Mouse (Mus musculus): ENCODE results near the gene Izumo4.

The Izumo4 gene

DNA sequence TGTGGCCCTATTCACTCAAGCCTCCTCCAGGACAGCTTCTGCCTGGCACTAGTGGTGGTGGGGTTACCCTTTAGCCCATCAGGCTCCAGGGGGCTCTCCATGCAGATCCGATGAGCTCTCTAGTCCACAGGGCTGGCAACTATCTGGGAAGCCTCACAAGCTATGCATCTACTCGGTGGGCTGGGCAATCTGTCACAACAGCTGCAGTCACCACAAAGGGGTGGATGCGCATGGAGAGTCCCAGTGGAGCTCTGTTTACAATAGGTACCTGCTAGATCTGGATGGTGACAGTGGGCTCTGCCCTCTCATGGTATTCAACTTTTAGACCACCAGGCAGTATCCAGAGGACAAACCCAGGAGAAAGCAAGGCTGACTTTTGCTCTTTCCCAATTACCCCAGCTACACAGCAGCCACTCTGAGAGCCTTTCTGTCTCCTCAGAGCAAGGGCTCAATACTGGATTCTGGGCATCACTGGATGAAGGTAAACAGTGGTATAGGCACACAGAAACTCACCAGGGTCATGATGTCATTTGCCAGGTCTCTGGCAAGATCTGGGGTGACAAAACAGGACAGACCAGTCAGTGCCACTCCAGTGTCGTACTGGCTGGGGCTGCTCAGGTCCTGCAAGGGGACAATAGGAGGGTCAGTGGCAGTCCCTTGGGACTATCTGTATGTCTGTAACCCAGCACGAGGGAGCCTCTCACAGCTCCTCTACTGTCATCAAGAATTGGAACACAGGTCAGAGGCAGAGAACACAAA is 25.6 kb downstream of the Izumo4 start:
- no peak for DNase-seq (ENCODE audit: low spot score in 2 of 2)

GRCm38 (mm10) chr10:80732611-80733101 is 30.7 kb downstream of the Izumo4 start:
- DNase-seq (ENCODE audit: low spot score in 2 of 2), result no peak

DNA sequence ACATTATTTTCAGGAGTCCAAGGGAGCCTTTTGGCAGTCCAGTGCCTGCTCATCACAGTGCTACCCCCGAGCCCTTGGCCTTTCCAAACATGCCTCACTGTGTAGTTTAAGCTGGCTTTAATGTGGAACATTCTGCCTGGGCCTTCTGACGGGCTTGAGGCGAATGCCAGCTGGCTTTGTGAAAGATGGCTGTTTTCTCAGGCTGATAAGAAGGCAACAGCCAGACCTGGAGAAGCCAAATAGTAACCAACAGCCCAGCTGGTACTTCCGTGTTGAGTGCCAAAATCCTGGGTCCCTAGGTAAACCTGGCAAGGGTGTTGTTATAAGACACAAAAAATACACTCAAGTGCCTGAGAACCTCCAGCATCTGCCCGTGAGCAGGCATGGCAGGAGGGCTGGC is 34.7 kb downstream of the Izumo4 start:
- DNase-seq (ENCODE audit: low spot score in 2 of 2), result no peak

DNA sequence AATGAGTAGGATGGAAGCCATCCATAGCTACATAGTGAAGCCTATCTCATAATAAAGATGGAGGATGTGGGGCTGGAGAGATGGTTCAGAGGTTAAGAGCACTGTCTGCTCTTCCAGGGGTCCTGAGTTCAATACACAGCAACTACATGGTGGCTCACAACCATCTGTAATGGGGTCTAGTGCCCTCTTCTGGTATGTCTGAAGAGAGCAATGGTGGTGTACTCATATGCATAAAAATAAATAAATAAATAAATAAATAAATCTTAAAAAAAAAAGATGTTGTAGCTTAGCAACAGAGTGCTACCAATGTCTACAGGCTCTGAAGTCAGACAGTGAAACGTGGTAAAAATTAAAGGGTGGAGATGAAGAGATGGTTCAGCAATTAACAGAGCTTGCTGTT is 36.7 kb downstream of the Izumo4 start:
- DNase-seq (ENCODE audit: low spot score in 2 of 2), result no peak

- peak in 1 of 2 experiments; percentile 55 for DNase-seq (ENCODE audit: low spot score in 2 of 2)
Measured at GRCm38 (mm10) chr10:80741146-80741545, 39.2 kb downstream of the Izumo4 start.

- peak in 1 of 2 experiments; percentile 53 for DNase-seq (ENCODE audit: low spot score in 2 of 2)
Measured at GRCm38 (mm10) chr10:80741634-80742179, 39.7 kb downstream of the Izumo4 start.

DNA sequence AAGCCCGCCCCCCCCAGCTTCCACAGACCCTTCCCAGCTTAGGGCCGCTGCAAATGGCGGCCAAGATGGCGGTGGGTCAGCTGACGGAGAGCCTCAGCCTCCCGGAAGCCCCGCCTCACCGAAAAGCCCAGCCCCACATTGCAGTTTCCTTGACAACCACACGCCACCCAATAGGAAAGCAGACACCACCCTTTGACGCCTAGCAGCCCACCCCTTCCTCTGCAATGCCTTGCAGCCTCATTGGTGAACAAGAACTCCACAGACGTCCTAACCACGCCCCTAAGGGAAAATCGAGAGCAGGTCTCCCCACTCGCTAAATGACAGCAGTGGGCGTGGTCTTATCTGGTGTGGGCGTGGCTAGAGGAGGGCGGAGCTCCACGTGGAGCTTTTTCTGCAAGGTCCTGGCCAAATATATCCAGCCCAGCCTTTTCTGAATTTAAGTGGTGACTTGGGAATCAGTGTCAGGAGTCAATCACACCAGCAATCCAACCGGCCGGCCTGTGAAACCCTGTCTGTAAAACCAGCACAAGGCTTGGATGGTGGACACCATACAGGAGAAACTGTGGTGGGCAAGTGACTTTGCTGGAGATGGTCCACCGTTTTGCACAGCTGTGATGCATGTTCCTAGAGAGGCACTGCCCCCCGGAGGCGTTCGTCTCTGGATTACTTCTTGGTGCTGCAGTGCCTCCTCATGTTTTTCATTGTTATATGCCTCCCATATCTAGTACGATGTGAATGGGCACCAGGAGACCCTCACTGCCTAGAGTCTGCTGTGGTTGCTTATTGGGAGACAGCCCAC is 40.4 kb downstream of the Izumo4 start, which contains the start of gene Ap3d1:
Gene Ap3d1, minus strand, starts transcription at position 85 of the 799 bp plus-strand sequence.
- peak; percentile 98 to 100 for DNase-seq (ENCODE audit: low spot score in 2 of 2)

- no peak for DNase-seq (ENCODE audit: low spot score in 2 of 2)
Measured at GRCm38 (mm10) chr10:80744262-80744661, 42.3 kb downstream of the Izumo4 start.

- DNase-seq (ENCODE audit: low spot score in 2 of 2), result peak; percentile 76 to 87
Measured at GRCm38 (mm10) chr10:80747410-80747809, 45.4 kb downstream of the Izumo4 start.

DNA sequence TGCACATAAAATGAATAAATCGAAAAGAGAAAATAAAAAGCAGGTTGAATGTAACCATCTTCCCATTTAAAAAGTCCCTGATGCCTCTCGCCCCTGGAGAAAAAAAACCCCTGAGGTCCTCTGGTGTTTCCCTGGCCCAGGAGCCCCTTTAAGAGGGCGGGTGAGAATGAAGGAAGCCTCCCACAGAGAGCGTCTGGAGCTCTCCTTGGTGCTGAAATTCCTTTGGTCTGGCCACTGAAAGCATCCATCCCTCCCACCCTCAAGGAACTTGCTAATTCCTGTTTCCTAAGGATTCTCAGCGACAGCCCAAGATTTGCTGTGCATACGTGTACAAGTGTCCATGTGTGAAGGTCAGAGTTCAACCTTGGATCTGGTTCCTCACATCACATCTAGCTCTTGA is 46.6 kb downstream of the Izumo4 start:
- DNase-seq (ENCODE audit: low spot score in 2 of 2), result no peak

DNA sequence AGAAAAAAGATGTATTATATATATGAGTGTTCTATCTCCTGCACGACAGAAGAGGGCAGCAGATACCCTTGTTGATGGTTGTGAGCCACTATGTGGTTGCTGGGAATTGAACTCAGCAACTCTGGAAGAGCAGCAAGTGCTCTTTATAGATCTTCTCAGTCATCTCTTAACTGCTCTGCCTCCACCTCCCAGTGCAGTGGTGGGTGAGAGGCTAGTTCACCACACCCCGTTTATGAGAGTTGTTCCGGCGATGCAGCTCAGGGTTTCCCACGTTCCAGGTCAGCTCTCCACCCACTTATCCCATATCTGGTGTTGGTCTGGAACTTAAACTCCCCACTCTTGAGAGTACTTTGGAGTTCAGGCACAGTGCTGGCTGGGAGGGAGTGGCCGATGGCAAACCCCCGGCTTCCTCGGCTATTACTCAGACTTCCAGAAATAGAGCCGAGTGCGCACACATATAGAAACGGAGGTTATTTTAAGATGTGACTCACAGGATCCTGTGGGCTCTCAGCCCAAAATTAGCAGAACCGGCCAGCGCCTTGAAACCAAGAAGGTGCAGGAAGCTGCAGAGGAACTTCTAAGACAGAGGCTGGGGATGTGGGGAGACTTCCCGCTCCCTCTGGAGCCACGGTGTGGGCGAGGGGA is 49.3 kb downstream of the Izumo4 start:
- peak; percentile 65 to 77 for DNase-seq (ENCODE audit: low spot score in 2 of 2)

- peak; percentile 66 to 74 for DNase-seq (ENCODE audit: low spot score in 2 of 2)
Measured at GRCm38 (mm10) chr10:80752079-80752625, 50.2 kb downstream of the Izumo4 start.

DNA sequence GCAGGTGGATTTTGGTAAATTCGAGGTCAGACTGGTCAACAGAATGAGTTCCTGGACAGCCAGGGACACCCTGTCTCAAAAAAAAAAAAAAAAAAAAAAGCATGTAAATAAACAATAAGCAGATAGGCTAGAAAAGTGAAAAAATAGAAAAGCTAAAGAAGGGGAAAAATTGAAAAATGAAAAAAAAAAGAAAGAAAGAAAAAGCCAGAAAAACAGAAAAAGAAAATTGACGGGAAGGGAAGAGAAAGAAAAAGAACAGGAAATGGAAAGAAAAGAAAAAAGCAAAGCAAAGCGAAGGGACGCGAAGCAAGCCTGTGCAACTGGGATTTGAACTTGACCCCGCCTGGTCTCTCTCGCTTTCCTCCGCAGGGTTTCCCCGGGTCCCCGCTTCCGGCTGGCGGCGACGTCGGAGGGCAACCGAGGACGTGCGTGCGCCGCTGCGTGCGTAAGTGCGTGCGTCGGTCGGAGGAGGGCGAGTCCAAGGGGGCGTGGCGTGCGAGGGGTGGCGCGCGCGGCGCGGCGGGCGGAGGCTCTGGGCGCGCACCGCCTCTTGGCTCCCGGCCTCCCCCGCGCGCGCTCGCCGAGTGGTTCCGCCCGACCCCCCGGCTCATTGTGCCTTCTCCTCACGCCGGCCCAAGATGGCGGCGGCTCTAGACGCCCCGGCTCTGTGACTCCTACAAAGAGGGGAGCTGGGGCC is 52.8 kb downstream of the Izumo4 start, which contains the start of gene Dot1l:
Gene Dot1l, plus strand, starts transcription at position 613 of the 697 bp plus-strand sequence.
- peak; percentile 98 to 99 for DNase-seq (ENCODE audit: low spot score in 2 of 2)
